In genomic region chr1:81303389-81303788, GRCm38 (mm10) we compare ENCODE assay signal across 14 mouse cellular contexts.
DNase-seq lines count a peak whose midpoint lies in the region; ATAC-seq and TF ChIP-seq lines count a peak whose summit lies in the region.
"Had no signal": no experiment of that assay in that cellular context is flagged by ENCODE, and none has a peak within 500 bp of the region (broad histone marks: within the 10 kb centered on the region; RNA-seq: fewer than 3 reads in every experiment).

No protein-coding gene starts in this region.

- H3K4me3 ChIP-seq in embryonic facial prominence, embryonic 11.5 days (ENCODE audit: low read depth, low read length), result no peak overlapping the region
- H3K4me3 ChIP-seq in embryonic facial prominence, embryonic 10.5 days, result no peak overlapping the region
- H3K4me3 ChIP-seq in layer of hippocampus, adult 2 months, result no peak overlapping the region
- H3K4me3 ChIP-seq: liver, embryonic 13.5 days had no signal

- H3K27ac ChIP-seq in embryonic facial prominence, embryonic 11.5 days (replicated peaks; ENCODE audit: low read depth, low read length), result no peak overlapping the region
- H3K27ac ChIP-seq in embryonic facial prominence, embryonic 10.5 days (replicated peaks), result no peak overlapping the region
- H3K27ac ChIP-seq in layer of hippocampus, adult 2 months, result no peak overlapping the region
- H3K27ac ChIP-seq: liver, embryonic 13.5 days; macrophage had no signal

- WGBS in embryonic facial prominence, embryonic 11.5 days, result 58% methylated on average over 3 of the region's 3 CpGs
- 63% methylated on average over 3 of the region's 3 CpGs for WGBS in embryonic facial prominence, embryonic 10.5 days

- H3K36me3 ChIP-seq in embryonic facial prominence, embryonic 11.5 days (replicated peaks; ENCODE audit: control insufficient read depth, insufficient read depth, low read depth, low read length), result no peaks in the 10 kb centered on the region
- no peaks in the 10 kb centered on the region for H3K36me3 ChIP-seq in embryonic facial prominence, embryonic 10.5 days (replicated peaks)
- H3K36me3 ChIP-seq: liver, embryonic 13.5 days had no signal

- peak; percentile 35 for DNase-seq in embryonic facial prominence, embryonic 11.5 days (ENCODE audit: low spot score)
- DNase-seq in embryonic facial prominence, embryonic 10.5 days (ENCODE audit: low spot score), result no peak
- no peak for DNase-seq in layer of hippocampus, adult 2 months (ENCODE audit: low spot score in 2 of 2)
- no peak for DNase-seq in layer of hippocampus, postnatal 10 days (ENCODE audit: low spot score in 2 of 2)
- DNase-seq in 3T3-L1 (ENCODE audit: low read depth, low spot score), result peak; percentile 26
- peak; percentile 24 for DNase-seq in adipocyte (ENCODE audit: low spot score)
- DNase-seq in ovary, postnatal 14 days (ENCODE audit: low spot score), result no peak
- no peak for DNase-seq in urinary bladder, postnatal 36 days (ENCODE audit: low spot score in 2 of 2)
- DNase-seq: adrenal gland, postnatal 14 days; cerebellum, postnatal 36 days; heart, postnatal 4 days; liver, embryonic 13.5 days; right cerebral cortex, postnatal 4 days had no signal

- no peak overlapping the region for H3K9ac ChIP-seq in embryonic facial prominence, embryonic 11.5 days (replicated peaks; ENCODE audit: low read length)
- H3K9ac ChIP-seq: liver, embryonic 13.5 days had no signal

- no peak for ATAC-seq in embryonic facial prominence, embryonic 11.5 days (replicated peaks; ENCODE audit: insufficient number of reproducible peaks, low FRiP score, low TSS enrichment, low read depth)

- no peaks in the 10 kb centered on the region for H3K9me3 ChIP-seq in embryonic facial prominence, embryonic 11.5 days (replicated peaks; ENCODE audit: control insufficient read depth, low read length)
- no peaks in the 10 kb centered on the region for H3K9me3 ChIP-seq in embryonic facial prominence, embryonic 10.5 days
- H3K9me3 ChIP-seq: liver, embryonic 13.5 days had no signal

- TF ChIP-seq CTCF in layer of hippocampus, adult 2 months (conservative IDR thresholded peaks at IDR 0.05), result peak; percentile 63

- no peak overlapping the region for H3K4me2 ChIP-seq in embryonic facial prominence, embryonic 11.5 days (ENCODE audit: low read depth, low read length)
- H3K4me2 ChIP-seq: liver, embryonic 13.5 days had no signal

- no peaks in the 10 kb centered on the region for H3K4me1 ChIP-seq in embryonic facial prominence, embryonic 11.5 days (ENCODE audit: control insufficient read depth, insufficient read depth, low read length)
- no peaks in the 10 kb centered on the region for H3K4me1 ChIP-seq in embryonic facial prominence, embryonic 10.5 days
- H3K4me1 ChIP-seq: liver, embryonic 13.5 days had no signal

- H3K27me3 ChIP-seq in embryonic facial prominence, embryonic 11.5 days (ENCODE audit: control insufficient read depth, insufficient read depth, low read length), result no peaks in the 10 kb centered on the region
- no peaks in the 10 kb centered on the region for H3K27me3 ChIP-seq in embryonic facial prominence, embryonic 10.5 days (replicated peaks; ENCODE audit: low read depth, poor library complexity, severe bottlenecking)
- H3K27me3 ChIP-seq: liver, embryonic 13.5 days had no signal

Comparison
In these comparisons a context has a peak if more than half of its experiments do, and no peak if none do; other contexts are left out.
1. DNase-seq: peak in embryonic facial prominence, embryonic 11.5 days (single experiment), 3T3-L1 (single experiment) and adipocyte (single experiment); none in embryonic facial prominence, embryonic 10.5 days (single experiment), layer of hippocampus, adult 2 months (0 of 2), layer of hippocampus, postnatal 10 days (0 of 2), ovary, postnatal 14 days (single experiment) and urinary bladder, postnatal 36 days (0 of 2).